Mouse (Mus musculus): ENCODE results near the gene Tas2r119.

Tas2r119 gene

DNA sequence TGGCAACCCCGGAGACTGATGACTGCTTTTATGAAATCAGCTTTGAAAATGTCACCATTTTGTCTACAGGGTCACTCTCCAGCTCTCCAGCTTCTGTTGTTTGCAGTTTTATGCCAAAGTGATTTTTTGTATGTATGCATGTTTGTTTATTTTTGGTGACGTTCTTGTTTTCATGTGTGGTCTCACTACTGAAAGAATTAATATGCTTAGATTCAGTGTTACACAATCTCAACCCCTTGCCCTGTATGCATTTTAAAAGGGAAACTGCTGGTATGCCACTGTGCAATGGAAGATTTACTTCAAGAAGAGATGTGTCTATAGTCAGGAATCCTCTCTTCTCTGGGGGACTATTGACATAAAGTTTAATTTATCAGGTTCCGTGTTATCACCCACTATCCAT is 48.3 kb downstream of the Tas2r119 start:
- no peak for DNase-seq (ENCODE audit: low read depth)

DNA sequence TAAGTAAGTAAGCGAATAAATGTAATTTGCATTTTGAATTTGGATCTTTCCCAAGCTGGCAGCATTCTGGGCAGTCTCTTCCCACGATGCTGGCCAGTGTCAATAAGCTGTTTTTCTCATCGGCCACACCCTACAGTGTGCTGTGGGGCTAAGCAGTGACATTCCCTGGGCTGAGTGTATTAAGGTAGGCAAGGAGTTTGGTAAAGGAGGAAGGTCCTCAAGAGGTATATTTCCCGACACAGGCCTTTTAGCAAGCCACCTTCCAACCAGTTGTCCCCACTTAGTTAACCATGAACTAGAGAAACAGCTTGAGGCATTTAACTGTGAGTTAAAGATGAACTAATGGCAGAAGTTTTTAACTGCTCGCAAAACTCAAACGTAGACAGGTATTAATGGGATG is 49.3 kb downstream of the Tas2r119 start:
- no peak for DNase-seq (ENCODE audit: low read depth)

DNA sequence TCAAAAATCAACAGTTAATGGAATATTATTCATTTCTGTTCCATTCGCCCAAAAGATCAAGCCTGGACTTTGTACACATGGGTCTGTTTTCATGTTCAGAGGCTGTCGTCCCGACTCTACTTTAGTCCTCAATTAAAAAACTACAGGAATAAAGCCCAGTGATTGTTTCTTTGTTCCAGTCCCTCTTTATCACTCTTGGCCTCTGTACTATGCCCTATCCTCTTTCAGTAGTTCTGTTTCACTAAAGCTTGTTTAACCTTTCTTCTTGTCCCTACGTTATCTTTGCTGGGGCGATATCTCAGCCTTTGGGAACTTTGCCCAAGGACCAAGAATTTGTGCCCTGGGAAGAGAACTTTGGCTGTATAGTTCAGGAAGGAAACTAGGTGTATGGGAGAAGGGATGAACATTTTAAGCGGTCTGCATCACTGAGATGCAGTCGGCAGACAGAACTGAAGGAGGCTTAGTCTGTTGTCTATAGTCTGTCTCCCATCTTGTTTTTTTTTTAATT is 49.9 kb downstream of the Tas2r119 start:
- no peak for DNase-seq (ENCODE audit: low read depth)

Measured in naive thymus-derived CD4-positive, alpha-beta T cell, adult 2 months (primary cell).